Mouse (Mus musculus) cortical plate, adult 2 months (tissue): ENCODE data around the gene Col15a1.
A peak's percentile ranks its signal among the peaks of the same experiment; 100 is the strongest.

Experiments used
- CTCF ChIP-seq: fragments of 200-500 bp; IDR thresholded peaks from 2 replicates; pipeline ENCODE4 v1.5.1; 2011; ENCODE audit warnings: mild to moderate bottlenecking, control low read depth, low read length; ENCODE audit not compliant: insufficient read depth; ENCODE audit errors: extremely low read depth
- POLR2A ChIP-seq: fragments of 200-500 bp; IDR thresholded peaks from 2 replicates; pipeline ENCODE4 v1.6.1; 2011; ENCODE audit warnings: mild to moderate bottlenecking, low read length, control low read depth; ENCODE audit not compliant: insufficient read depth; ENCODE audit errors: extremely low read depth

DNA sequence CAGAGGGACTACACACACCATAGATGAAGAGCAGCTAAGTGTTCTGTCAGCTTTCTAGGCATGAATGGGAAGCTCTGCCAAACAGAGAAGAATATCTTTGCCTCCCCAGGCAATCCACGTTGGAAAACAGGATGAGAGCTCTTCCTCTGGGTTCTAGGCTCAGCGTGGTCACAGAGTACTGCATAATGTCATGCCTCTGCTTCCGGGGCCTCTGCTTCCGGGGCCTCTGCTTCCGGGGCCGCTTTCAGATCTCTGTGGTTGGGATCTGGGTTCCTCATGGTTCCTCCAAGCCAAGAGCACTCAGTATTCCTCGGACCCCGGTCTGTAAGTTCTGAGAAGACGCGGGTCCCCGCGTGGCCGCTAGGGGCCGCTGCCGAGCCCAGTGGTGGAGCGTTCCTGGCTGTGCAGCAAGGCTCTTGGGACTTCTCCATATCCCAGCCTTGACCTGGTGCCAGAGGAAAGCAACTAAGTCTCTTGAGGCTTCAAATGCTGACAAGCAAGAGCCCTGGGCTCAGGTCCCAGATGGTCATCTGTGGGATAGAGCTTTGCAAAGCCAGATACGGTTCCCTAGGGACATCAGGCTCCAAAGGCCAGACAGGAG is 26.8 kb downstream of the Col15a1 start:
- peak; percentile 47; the same call in 1 of the 2 replicates for TF ChIP-seq CTCF
- no peak for TF ChIP-seq POLR2A
